Mouse (Mus musculus) heart, adult 2 months (tissue): ENCODE measurements at regions not wholly inside any gene's neighbourhood (a gene's known extent, or its start where the extent isn't known, plus 50 kb on each side); places are given as distances from the start of the nearest gene placed in this dataset.

Experiments used
- CTCF ChIP-seq: fragments of 200-600 bp; IDR thresholded peaks from 2 replicates; pipeline ENCODE4 v1.8.1; 2022; ENCODE audit warnings: antibody characterized with exemption, mild to moderate bottlenecking, moderate library complexity
- EP300 ChIP-seq: fragments of 200-500 bp; IDR thresholded peaks from 2 replicates; pipeline ENCODE4 v1.6.1; 2011; ENCODE audit warnings: low read depth, low read length, control low read depth; ENCODE audit not compliant: insufficient read depth
- POLR2A ChIP-seq: fragments of 200-500 bp; IDR thresholded peaks from 2 replicates; pipeline ENCODE4 v1.6.1; 2011; ENCODE audit warnings: mild to moderate bottlenecking, low read depth, low read length, control low read depth; ENCODE audit not compliant: insufficient read depth

GRCm38 (mm10) chr9:26422897-26423823 is 310.4 kb upstream of the B3gat1 start:
- TF ChIP-seq CTCF (no peak), EP300 (no peak), POLR2A (no peak)
